Mouse (Mus musculus) forebrain, embryonic 10.5 days (tissue): ENCODE measurements at regions not wholly inside any gene's neighbourhood (a gene's known extent, or its start where the extent isn't known, plus 50 kb on each side); places are given as distances from the start of the nearest gene placed in this dataset.

Experiments used
- DNase-seq: peaks from one replicate; pipeline ENCODE4 v3.0.0-alpha.2; 2017; ENCODE audit warnings: low spot score; ENCODE audit errors: extremely low spot score
- H3K27ac ChIP-seq: fragments of 300-500 bp; sonication (generic); 2 replicates; pipeline ENCODE4 v1.5.1; 2016; ENCODE audit warnings: mild to moderate bottlenecking
- H3K27me3 ChIP-seq: fragments of 300-500 bp; sonication (generic); 2 replicates; pipeline ENCODE4 v1.6.1; 2016; ENCODE audit warnings: mild to moderate bottlenecking; ENCODE audit not compliant: poor library complexity, severe bottlenecking
- H3K36me3 ChIP-seq: fragments of 300-500 bp; sonication (generic); replicated peaks from 2 replicates; pipeline ENCODE4 v1.6.1; 2016; ENCODE audit warnings: mild to moderate bottlenecking, moderate library complexity
- H3K4me1 ChIP-seq: fragments of 300-500 bp; sonication (generic); 2 replicates; pipeline ENCODE4 v1.6.1; 2016
- H3K4me3 ChIP-seq: fragments of 300-500 bp; sonication (generic); 2 replicates; pipeline ENCODE4 v1.5.1; 2016; ENCODE audit warnings: mild to moderate bottlenecking, moderate library complexity
- H3K9me3 ChIP-seq: fragments of 300-500 bp; sonication (generic); 2 replicates; pipeline ENCODE4 v1.6.1; 2016; ENCODE audit warnings: mild to moderate bottlenecking, moderate library complexity
- WGBS: fragments of 180-500 bp; shearing (Covaris S2); methylation state at CpG from one replicate; pipeline ENCODE4 v1.1.7; 2016; 5-methylcytosine and 5-hydroxymethylcytosine counted together

- H3K4me3 ChIP-seq, result no peak overlapping the region
- no peaks in the 10 kb centered on the region for H3K9me3 ChIP-seq
- no peak overlapping the region for H3K27ac ChIP-seq
- H3K36me3 ChIP-seq, result no peaks in the 10 kb centered on the region
- DNase-seq, result no peak
- no peaks in the 10 kb centered on the region; the same call in 1 of the 2 replicates for H3K4me1 ChIP-seq
- H3K27me3 ChIP-seq, result no peaks in the 10 kb centered on the region
- WGBS, result 93% methylated on average over 6 of the region's 6 CpGs
These were observed 277.8 kb upstream of the Zfp637 start for GRCm38 (mm10) chr6:117563159-117563558.

GRCm38 (mm10) chr6:117563704-117564103, 277.3 kb upstream of the Zfp637 start:
- no peaks in the 10 kb centered on the region; the same call in 1 of the 2 replicates for H3K4me1 ChIP-seq
- no peaks in the 10 kb centered on the region for H3K9me3 ChIP-seq
- WGBS, result 96% methylated on average over 1 of the region's 1 CpGs

GRCm38 (mm10) chr6:117566786-117567185, 274.2 kb upstream of the Zfp637 start:
- Histone ChIP-seq H3K27me3 (no peaks in the 10 kb centered on the region), H3K36me3 (no peaks in the 10 kb centered on the region), H3K9me3 (no peaks in the 10 kb centered on the region), H3K4me3 (no peak overlapping the region), H3K4me1 (peaks cover 19% of the 10 kb centered on the region), H3K27ac (no peak overlapping the region)
- DNase-seq, result no peak
- WGBS, result 80% methylated on average over 6 of the region's 6 CpGs

More at GRCm38 (mm10) chr6:117563704-117564103, 277.3 kb upstream of the Zfp637 start:
- no peak overlapping the region for H3K27ac ChIP-seq
- no peaks in the 10 kb centered on the region for H3K27me3 ChIP-seq
- no peak for DNase-seq
- H3K36me3 ChIP-seq, result no peaks in the 10 kb centered on the region
- no peak overlapping the region for H3K4me3 ChIP-seq

- DNase-seq, result no peak
- Histone ChIP-seq H3K9me3 (no peaks in the 10 kb centered on the region), H3K4me1 (peaks cover 19% of the 10 kb centered on the region), H3K36me3 (no peaks in the 10 kb centered on the region), H3K4me3 (no peak overlapping the region), H3K27ac (no peak overlapping the region), H3K27me3 (no peaks in the 10 kb centered on the region)
- 92% methylated on average over 5 of the region's 5 CpGs for whole genome bisulfite sequencing
These were observed 273.3 kb upstream of the Zfp637 start for GRCm38 (mm10) chr6:117567691-117568090.

- no peak overlapping the region for H3K27ac ChIP-seq
- WGBS, result 85% methylated on average over 11 of the region's 11 CpGs
- no peak for DNase-seq
- no peaks in the 10 kb centered on the region for H3K27me3 ChIP-seq
- peaks cover 19% of the 10 kb centered on the region for H3K4me1 ChIP-seq
- H3K4me3 ChIP-seq, result no peak overlapping the region
- H3K36me3 ChIP-seq, result no peaks in the 10 kb centered on the region
- H3K9me3 ChIP-seq, result no peaks in the 10 kb centered on the region
These were observed 271.2 kb upstream of the Zfp637 start for GRCm38 (mm10) chr6:117569576-117570326.

- H3K27me3 ChIP-seq, result no peaks in the 10 kb centered on the region
These were observed 270.6 kb upstream of the Zfp637 start for GRCm38 (mm10) chr6:117570346-117570745.

GRCm38 (mm10) chr6:117570791-117571190, 270.2 kb upstream of the Zfp637 start:
- no peak for DNase-seq
- H3K27ac ChIP-seq, result no peak overlapping the region

More at GRCm38 (mm10) chr6:117570346-117570745, 270.6 kb upstream of the Zfp637 start:
- no peak overlapping the region for H3K4me3 ChIP-seq
- H3K4me1 ChIP-seq, result peaks cover 19% of the 10 kb centered on the region
- H3K9me3 ChIP-seq, result no peaks in the 10 kb centered on the region
- H3K27ac ChIP-seq, result no peak overlapping the region
- H3K36me3 ChIP-seq, result no peaks in the 10 kb centered on the region
- WGBS, result 65% methylated on average over 7 of the region's 7 CpGs
- DNase-seq, result no peak

GRCm38 (mm10) chr6:117572006-117572405, 269.0 kb upstream of the Zfp637 start:
- peaks cover 19% of the 10 kb centered on the region for H3K4me1 ChIP-seq
- DNase-seq, result no peak
- no peaks in the 10 kb centered on the region for H3K27me3 ChIP-seq
- H3K36me3 ChIP-seq, result no peaks in the 10 kb centered on the region
- H3K9me3 ChIP-seq, result no peaks in the 10 kb centered on the region
- H3K4me3 ChIP-seq, result no peak overlapping the region
- H3K27ac ChIP-seq, result no peak overlapping the region
- 92% methylated on average over 14 of the region's 14 CpGs for WGBS

More at GRCm38 (mm10) chr6:117570791-117571190, 270.2 kb upstream of the Zfp637 start:
- no peak overlapping the region for H3K4me3 ChIP-seq
- no peaks in the 10 kb centered on the region for H3K27me3 ChIP-seq
- H3K4me1 ChIP-seq, result peaks cover 19% of the 10 kb centered on the region
- whole genome bisulfite sequencing, result 95% methylated on average over 4 of the region's 4 CpGs
- H3K9me3 ChIP-seq, result no peaks in the 10 kb centered on the region
- H3K36me3 ChIP-seq, result no peaks in the 10 kb centered on the region

- Histone ChIP-seq H3K4me3 (no peak overlapping the region), H3K27ac (no peak overlapping the region), H3K9me3 (no peaks in the 10 kb centered on the region), H3K27me3 (no peaks in the 10 kb centered on the region), H3K36me3 (no peaks in the 10 kb centered on the region), H3K4me1 (peaks cover 19% of the 10 kb centered on the region)
- 93% methylated on average over 8 of the region's 8 CpGs for WGBS
- DNase-seq, result no peak
These were observed 267.6 kb upstream of the Zfp637 start for GRCm38 (mm10) chr6:117573371-117573770.

GRCm38 (mm10) chr6:117574146-117574545, 266.8 kb upstream of the Zfp637 start:
- WGBS, result 88% methylated on average over 10 of the region's 10 CpGs
- no peak overlapping the region for H3K27ac ChIP-seq
- H3K4me1 ChIP-seq, result peaks cover 19% of the 10 kb centered on the region

GRCm38 (mm10) chr6:117575057-117575456, 265.9 kb upstream of the Zfp637 start:
- H3K27ac ChIP-seq, result no peak overlapping the region
- no peak overlapping the region for H3K4me3 ChIP-seq
- DNase-seq, result no peak
- H3K27me3 ChIP-seq, result no peaks in the 10 kb centered on the region
- no peaks in the 10 kb centered on the region for H3K36me3 ChIP-seq
- H3K9me3 ChIP-seq, result no peaks in the 10 kb centered on the region
- peaks cover 13% of the 10 kb centered on the region for H3K4me1 ChIP-seq
- whole genome bisulfite sequencing, result 81% methylated on average over 5 of the region's 5 CpGs

More at GRCm38 (mm10) chr6:117574146-117574545, 266.8 kb upstream of the Zfp637 start:
- Histone ChIP-seq H3K36me3 (no peaks in the 10 kb centered on the region), H3K4me3 (no peak overlapping the region), H3K9me3 (no peaks in the 10 kb centered on the region), H3K27me3 (no peaks in the 10 kb centered on the region)
- DNase-seq, result no peak

GRCm38 (mm10) chr6:117576021-117576420, 265.0 kb upstream of the Zfp637 start:
- Histone ChIP-seq H3K27me3 (no peaks in the 10 kb centered on the region), H3K4me1 (peaks cover 3% of the 10 kb centered on the region; the same call in 1 of the 2 replicates), H3K4me3 (no peak overlapping the region), H3K27ac (no peak overlapping the region), H3K36me3 (no peaks in the 10 kb centered on the region), H3K9me3 (no peaks in the 10 kb centered on the region)
- 93% methylated on average over 9 of the region's 9 CpGs for WGBS
- no peak for DNase-seq
